Mouse (Mus musculus): Measurements from ENCODE around the gene Abca2.

Abca2 gene

GRCm38 (mm10) chr2:25493476-25493961 is 65.0 kb downstream of the Abca2 start, which contains the start of gene Lcn12:
Lcn12 (minus strand) TSS chr2:25493911.
- DNase-seq (ENCODE audit: low spot score in 2 of 2): no peak

GRCm38 (mm10) chr2:25496462-25496861 is 68.0 kb downstream of the Abca2 start:
- DNase-seq (ENCODE audit: low spot score in 2 of 2): no peak

Measured in cerebellum, postnatal 4 days (tissue).